Mouse (Mus musculus): ENCODE data around the gene Ankrd54.
"Not testable (repeated sequence)": the region's sequence is repeated elsewhere in the genome, so short reads cannot be mapped to it uniquely, and the experiment has no call there.

The Ankrd54 gene

DNA sequence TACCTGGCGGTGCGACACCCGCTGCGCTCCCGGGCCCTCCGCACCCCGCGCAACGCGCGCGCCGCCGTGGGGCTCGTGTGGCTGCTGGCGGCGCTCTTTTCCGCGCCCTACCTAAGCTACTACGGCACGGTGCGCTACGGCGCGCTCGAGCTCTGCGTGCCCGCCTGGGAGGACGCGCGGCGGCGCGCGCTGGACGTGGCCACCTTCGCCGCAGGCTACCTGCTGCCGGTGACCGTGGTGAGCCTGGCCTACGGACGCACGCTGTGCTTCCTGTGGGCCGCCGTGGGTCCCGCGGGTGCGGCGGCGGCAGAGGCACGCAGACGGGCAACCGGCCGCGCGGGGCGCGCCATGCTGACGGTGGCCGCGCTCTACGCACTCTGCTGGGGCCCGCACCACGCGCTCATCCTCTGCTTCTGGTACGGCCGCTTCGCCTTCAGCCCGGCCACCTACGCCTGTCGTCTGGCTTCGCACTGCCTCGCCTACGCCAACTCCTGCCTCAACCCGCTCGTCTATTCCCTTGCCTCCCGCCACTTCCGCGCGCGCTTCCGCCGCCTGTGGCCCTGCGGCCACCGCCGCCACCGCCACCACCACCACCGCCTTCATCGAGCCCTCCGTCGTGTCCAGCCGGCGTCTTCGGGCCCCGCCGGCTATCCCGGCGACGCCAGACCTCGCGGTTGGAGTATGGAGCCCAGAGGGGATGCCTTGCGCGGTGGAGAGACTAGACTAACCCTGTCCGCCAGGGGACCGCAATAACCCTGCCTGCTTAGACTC, 19.8 kb downstream of the Ankrd54 start:
- in situ Hi-C loops (cut with MboI; ENCODE audit: low sequenced_read_pairs), result no loop called here

DNA sequence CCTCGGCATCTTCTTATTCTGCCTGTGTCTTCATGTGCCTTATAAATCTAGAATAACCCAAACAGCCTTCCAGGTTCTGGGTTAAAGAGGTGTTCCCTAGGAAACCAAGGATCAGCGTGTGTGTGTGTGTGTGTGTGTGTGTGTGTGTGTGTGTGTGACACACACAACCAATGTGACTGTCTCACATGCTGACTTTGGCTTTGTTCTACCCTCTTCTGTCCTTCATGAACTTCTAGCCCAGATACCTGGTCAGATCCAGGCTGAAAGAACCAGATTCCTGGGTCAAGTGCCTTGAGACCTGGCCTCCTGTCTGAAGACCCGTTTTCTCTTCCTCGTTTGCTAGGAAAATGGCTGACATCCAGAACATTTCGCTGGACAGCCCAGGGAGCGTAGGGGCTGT, 21.1 kb downstream of the Ankrd54 start, which contains the start of gene Galr3:
Galr3 (plus strand) TSS at position 301 of the 400 bp plus-strand sequence.
- in situ Hi-C loops (cut with MboI; ENCODE audit: low sequenced_read_pairs), result no loop called here

DNA sequence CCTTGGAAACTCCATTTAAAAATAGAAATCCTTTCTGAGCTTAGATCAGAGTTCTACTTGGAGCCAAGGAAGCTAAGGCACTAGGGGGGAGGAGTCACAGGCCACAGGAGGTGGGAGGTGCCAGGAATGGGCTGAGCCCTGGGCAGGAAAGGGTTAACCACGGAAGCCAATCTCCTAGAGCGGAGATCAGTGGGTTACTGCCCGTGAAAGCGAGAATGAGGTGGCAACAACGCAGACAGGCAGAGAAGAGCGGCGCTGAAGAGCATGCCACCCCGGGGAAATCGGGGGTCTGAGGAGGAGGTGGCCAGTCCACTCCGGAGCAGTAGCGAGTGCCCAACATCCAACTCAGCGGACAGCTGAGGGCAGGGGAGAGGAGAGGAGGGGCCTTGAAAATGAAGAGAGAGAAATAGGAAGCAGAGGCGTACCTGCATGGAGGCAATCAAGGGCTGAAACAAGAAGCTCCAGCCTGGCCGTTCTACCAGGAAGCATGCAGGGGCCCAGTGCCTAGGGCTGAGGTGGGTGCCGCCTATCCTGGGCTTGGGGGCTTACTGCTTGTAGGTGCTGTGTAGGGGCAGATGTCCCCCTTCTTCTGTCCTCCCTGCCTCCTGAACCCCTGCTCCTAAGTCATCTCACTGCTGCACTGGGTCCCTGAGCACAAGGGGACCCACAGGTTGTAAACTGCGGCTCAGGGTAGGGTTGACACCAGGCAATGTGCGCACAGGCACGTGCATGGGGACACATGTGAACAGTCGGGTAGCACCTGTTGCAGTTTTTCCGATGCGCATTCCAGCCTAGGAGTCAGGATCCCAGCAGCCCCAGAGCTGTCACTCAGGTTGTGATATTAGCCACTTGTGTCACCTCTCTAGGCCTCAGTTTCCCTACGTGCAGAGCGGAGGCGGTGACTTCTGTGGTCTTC, 21.9 kb downstream of the Ankrd54 start:
- in situ Hi-C loops (cut with MboI; ENCODE audit: low sequenced_read_pairs), result no loop called here

DNA sequence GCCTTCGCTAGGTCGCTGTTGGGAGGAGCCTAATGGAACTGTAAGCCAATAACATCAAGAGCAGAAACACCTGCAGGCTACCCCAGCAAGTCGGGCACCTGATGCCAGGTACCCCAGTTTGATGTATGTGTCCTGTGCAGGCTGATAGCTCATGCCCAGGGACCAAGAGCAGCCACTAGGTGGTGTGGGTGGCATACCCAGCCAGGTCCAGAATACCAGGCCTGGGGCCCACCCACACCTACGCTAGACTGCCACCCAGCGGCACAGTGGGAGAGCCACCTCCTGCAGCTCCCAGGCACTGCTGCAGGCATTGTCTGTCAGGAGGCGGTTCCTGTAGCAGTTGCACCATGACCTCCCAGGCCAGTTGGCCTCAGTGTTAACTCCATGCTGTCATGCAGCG, 23.8 kb downstream of the Ankrd54 start:
- in situ Hi-C loops (cut with MboI; ENCODE audit: low sequenced_read_pairs), result no loop called here

DNA sequence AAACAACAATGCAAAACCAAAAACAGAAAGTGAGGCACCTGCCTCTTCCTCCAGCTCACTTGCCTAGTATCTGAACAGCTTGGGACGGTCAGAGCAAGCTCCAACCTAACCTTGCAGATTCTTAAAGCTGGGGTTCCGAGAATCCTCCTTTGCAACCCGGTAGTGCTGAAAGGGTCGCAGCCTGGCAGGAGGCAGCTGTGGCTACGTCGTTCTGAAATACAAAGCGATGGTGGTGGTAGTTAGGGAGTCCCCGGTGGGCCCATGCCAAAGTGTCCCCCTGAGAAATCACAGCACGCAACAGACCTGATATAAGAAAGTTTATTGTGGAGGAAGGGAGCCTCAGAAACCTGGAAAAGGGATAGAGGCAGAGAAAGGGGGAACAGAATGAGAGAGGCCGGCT, 24.4 kb downstream of the Ankrd54 start:
- in situ Hi-C loops (cut with MboI; ENCODE audit: low sequenced_read_pairs), result no loop called here

DNA sequence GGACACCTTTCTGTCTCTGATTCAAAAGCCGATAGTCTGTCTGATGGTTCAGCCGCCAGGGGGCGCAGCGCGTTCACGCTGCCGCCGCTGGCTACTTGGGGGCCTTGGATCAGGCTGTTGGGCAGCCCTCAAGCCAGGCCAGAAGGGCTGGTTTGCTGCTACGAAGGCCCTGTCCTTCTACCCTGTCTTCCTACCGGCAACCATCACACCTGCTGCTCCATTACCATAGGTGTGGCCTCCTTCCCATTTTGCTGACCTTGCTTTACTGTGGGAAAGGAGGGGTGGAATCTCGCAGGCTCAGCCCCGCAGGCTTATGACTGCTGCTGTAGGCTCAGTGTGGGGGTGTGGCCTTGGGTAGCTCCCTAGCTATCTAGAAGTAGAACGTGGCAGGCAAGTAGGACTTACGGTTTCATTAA, 24.8 kb downstream of the Ankrd54 start:
- in situ Hi-C loops (cut with MboI; ENCODE audit: low sequenced_read_pairs), result no loop called here

DNA sequence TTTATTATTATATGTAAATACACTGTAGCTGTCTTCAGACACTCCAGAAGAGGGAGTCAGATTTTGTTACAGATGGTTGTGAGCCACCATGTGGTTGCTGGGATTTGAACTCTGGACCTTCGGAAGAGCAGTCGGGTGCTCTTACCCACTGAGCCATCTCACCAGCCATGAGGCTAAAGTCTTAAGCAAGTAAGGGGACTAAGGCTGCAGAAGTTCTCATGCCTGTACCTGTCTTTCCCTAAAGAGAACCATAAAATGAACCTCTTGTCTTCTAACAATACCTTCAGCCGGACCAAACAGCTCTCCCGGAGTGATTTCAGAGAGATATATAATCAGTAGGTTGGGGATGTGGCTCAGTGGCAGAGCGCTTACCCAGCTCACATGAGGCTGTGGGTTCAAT, 30.8 kb downstream of the Ankrd54 start:
- in situ Hi-C loops (cut with MboI; ENCODE audit: low sequenced_read_pairs), result not testable (repeated sequence)

DNA sequence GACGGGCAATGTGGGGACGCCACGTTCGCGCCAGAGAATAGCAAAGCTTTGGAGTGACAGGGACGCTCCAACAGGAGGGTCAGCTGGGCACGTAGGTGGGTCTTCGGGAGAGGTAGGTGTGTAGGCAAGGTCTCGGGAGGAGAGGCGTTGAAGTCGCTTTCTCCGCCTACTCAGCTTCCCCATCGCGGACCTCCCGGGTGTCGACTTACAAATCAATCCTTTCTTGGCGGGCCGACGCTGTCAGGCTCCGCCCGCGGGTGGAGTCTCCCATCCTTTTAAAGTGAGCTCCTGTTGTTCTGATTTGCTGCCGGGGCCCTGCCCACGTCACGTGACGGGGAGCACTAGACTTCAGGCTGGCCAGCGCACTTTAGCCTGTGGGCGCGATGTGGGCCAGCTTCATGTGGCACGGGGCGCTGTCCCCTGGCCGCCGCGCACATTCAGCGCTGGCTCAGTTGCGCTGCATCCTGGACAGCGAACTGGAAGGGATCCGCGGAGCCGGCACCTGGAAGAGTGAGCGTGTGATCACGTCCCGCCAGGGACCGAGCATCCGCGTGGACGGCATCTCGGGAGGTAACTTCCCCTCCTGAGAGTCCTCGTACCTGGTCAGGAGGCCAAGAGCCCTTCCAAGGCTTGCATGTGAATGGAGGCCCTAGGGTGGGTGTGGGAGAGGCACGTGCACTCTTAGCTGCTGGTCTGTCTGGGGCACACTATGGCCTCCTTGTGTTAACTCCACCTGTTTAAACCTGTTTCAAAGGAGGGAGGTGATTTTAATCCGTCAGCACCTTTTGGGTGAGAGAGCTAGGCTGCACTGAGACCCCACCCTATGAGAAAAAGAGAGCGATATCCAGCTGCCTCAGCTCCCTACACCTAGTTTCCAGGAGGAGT, 31.9 kb downstream of the Ankrd54 start:
- in situ Hi-C loops (cut with MboI; ENCODE audit: low sequenced_read_pairs), result no loop called here

DNA sequence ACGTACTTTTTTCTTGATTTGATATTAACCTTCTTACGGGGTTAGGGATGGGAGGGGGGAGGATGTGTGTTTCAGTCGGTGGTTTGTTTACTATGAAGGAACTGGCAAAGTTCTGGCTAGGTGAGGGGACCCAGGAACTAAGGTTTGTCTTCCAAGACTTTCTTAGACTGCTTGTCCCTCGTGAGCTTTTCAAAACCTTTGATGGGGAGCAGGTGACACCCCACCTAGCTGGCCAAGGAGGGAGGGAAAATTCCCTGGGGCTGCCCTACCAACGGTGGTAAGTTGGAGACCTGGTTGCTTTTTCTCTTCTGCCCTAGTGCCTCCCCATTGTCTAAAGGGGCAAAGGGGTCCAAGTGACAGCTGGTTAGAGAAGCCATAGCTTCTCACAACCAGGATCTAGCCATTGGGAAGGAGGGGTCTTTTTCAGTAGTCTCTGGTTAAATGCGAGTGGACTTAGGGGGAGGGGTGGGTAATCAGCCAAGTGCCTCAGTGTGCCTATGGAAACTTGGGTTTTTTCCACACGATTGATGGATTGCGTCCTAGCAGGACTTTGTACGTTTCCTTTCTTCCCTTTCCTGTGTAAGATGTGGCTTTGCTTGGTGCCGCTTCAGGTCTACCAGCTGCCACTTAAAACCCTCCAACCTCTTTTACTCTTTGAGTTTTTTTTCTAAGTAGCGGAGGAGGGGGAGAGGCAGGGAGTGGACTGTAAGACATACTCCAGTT, 33.0 kb downstream of the Ankrd54 start:
- in situ Hi-C loops (cut with MboI; ENCODE audit: low sequenced_read_pairs), result no loop called here

DNA sequence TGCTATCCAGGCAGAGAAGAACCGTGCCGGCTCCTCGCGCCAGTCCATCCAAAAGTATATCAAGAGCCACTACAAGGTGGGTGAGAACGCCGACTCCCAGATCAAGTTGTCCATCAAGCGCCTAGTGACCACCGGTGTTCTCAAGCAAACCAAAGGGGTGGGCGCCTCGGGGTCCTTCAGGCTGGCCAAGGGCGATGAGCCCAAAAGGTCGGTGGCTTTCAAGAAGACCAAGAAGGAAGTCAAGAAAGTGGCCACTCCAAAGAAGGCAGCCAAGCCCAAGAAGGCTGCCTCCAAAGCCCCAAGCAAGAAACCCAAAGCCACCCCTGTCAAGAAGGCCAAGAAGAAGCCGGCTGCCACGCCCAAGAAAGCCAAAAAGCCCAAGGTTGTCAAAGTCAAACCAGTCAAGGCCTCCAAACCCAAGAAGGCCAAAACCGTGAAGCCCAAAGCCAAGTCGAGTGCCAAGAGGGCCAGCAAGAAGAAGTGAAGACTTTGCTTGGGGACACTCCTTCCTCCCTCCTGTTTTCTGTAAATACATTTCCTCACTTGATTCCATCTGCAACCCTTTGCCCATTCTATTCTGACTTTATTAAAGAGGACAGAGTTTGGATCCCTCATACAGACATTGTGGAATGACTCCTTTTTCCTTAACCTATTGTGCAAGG, 33.7 kb downstream of the Ankrd54 start:
- in situ Hi-C loops (cut with MboI; ENCODE audit: low sequenced_read_pairs), result no loop called here

DNA sequence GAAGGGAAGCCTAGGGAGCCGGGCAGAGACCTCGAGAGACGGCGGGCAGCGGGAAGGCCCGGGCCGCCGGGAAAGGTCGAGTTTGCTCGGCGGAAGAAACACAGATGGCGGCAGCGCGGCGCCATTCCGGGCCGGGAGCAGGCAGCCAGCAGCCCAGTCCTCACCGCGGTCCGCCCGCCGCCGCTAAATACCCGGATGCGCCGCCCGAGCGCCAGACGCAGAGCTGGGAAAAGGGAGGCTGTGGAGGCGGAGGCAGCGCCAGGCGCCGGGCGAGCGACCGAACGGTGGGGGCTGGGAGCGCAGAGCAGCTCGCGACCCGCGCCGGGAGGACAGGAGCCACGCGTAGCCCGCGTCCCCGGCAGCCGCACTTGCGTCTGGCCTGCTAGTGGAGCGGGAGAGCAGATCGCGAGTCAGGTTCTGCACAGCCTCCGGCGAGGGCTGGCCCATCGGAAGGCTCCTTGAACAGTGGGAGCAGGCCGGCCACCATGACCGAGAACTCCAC, 34.4 kb downstream of the Ankrd54 start, which contains the start of gene H1f0:
H1f0 (plus strand) TSS at position 214 of the 502 bp plus-strand sequence.
- in situ Hi-C loops (cut with MboI; ENCODE audit: low sequenced_read_pairs), result no loop called here

DNA sequence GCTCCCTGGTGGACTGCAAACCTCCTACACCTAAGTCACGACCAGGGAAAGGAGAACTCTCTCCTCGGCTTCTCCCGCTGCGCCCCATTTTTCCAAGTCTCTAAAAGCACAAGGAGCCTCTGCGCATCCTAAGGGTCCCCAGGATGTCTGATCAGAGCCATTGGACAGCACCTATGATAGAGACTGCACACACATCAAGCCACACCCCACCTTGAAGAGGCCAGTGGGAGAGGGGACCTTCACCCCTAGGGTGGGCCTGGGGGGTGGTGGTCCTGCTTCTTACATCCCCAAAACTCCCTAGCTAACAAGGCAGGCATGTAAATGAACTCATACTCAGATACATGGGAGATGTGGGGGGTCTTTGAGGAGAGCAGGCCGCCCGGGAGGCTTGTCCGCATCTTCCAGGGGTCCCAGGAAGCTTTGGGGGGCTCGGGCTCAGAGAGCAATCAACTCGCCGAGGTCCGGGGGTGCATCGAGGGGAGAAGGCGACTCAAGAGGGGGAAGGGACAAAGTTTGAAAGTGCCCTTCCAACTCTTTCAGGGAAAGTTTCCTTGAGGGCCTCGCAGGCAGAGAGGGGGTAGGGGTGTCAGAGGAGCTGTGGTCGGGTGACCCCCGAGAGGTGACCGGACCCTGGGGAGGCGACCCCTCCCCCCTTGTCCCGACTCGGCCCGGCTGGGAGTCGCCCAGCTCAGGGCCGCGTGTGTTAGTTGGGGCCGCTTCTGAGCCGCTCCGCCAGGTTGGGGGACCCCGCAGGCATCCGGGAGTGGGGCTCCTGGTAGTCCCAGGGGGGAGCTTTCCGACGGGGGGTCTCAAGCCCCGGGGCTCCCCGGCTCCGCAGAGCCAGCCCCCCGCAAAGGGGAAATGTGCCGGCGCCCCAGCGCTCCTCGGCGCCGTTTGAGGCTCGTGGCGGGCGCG, 35.1 kb downstream of the Ankrd54 start:
- in situ Hi-C loops (cut with MboI; ENCODE audit: low sequenced_read_pairs), result no loop called here

DNA sequence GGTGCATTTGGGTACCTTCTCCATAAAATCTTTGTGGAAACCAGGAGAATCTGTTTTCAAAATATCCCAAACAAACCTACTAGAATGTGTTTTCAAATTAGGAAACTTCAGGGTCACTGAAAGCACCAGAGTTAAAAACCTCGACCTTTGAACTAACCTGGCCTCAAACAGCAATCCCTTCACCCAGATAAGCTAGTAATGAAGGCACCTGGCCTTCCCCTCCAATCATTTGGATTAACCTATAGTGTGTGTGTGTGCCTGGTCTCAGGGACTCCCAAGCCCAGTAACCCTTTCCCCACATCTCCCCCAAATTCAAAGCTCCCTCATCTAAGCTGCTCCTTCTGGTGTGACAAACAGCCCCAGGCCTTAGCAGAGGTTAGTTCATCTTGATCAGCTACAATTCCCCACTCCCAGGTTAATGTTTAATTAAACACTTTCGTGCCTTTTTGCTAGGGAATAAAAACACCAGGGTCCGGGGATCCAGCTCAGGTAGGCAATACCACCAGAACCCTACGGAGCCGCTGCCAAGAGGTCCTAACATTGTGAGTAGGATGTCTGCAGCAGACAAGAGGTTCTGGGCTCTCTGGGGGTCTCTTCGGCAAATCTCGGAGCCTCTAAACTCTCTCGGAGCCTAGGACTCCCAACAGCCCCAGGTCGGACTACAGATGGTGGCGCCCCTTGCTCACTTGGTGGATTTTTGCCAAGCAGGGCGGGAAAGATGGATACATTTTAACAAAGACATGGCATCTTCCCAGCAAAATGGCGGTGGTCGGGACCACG, 36.0 kb downstream of the Ankrd54 start:
- in situ Hi-C loops (cut with MboI; ENCODE audit: low sequenced_read_pairs), result no loop called here

DNA sequence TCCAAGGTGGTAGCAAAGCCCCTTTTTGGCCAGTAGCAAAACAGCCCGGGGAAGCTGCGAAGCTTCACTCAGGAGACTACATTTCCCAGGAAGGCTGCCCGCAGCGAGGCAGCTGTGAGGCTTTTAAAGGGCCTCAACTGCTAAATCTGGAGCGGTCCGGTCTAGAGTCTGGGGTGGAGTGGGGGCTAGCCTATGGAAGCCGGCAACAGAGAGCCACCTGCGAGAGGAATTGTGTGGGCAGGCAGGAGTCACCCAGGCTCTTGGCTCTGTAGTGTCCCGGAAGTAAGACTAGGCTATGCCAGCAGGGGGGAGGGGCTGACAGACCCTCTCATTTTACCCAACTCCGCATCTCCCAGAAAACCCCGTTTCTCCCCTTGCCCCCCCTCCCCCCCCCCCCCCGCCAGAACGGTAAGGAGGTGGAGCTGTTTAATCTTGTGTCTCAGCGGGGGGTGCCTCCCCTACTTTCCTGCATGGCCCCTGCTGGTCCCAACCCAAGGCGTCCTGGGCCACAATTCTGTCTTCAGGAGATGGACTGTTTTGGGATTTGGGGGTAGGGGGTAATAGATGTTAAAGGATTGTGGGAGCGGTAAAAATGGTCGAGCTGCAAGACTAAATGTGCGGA, 36.9 kb downstream of the Ankrd54 start:
- in situ Hi-C loops (cut with MboI; ENCODE audit: low sequenced_read_pairs), result no loop called here

DNA sequence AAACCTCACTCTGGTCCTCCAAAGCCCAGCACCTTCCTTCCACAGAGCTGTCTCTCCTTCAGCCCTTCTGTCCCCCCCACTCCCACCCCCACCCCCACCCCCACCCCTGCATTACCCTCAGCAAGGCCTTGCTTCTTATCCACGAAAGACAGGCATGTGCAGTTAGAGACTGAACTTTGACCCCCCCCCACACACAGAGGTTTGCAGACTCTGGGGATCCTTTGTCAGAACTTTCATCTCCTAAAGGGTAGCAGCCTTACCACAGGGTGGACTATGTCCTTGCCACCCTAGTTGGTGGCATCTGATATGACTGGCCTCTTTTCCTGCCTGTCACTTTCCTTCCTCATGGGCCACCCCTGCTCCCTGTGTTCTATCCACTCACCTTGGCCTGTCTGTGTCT, 39.3 kb downstream of the Ankrd54 start:
- in situ Hi-C loops (cut with MboI; ENCODE audit: low sequenced_read_pairs), result no loop called here

DNA sequence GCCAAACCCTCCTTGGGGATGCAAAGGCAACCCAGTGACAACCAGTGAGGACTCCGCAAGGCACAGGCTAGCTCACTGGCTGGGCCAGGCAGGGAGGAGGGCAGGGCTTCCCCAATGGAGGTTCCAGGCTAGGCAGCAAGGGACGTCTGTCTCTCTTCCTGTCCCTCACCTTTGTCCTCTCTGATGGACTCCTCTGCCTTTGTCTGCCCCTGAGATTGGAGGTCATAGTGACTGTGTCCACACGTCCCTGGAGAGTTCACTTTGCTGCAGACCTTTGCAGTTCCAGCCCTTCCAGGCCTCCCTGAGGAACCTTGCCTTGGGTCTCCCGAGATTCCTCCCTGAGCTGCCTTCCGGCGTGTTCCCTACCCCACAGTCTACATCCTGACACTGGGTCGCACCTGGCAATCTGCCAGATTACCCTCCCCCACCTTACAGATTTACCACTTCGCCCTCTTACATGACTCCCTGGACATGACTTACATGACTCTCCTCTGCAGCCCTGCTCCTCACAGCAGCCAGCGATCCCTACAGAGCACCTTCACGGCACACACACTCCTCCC, 39.9 kb downstream of the Ankrd54 start:
- in situ Hi-C loops (cut with MboI; ENCODE audit: low sequenced_read_pairs), result no loop called here

DNA sequence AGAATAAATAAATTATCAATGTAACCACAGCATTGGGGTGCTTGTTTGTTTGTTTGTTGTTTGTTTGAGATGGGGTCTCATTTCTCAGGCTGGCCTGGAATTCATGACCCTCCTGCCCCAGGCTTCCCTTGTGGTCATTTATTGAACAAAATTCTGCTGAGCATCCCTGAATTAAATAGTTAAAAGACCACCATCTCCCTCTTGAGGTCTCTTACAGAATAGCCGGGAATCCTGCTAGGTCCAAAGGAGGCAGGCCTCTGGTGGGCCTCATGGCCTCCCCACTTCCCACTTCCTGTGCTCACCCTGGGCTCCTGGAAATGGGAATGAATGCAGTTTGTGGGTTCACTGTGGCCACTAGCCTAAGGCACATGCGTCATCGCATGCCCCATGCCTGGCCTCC, 43.8 kb downstream of the Ankrd54 start:
- in situ Hi-C loops (cut with MboI; ENCODE audit: low sequenced_read_pairs), result no loop called here
